Mouse (Mus musculus): ENCODE data around the gene H6pd. TPM values are rescaled to one million over a fixed set of nuclear protein-coding genes. Genes with fewer than 3 reads are reported as not detected.

Gene H6pd
- 0.63 and 0.70 TPM in 2 replicates for polyA plus RNA-seq (2012)

DNA sequence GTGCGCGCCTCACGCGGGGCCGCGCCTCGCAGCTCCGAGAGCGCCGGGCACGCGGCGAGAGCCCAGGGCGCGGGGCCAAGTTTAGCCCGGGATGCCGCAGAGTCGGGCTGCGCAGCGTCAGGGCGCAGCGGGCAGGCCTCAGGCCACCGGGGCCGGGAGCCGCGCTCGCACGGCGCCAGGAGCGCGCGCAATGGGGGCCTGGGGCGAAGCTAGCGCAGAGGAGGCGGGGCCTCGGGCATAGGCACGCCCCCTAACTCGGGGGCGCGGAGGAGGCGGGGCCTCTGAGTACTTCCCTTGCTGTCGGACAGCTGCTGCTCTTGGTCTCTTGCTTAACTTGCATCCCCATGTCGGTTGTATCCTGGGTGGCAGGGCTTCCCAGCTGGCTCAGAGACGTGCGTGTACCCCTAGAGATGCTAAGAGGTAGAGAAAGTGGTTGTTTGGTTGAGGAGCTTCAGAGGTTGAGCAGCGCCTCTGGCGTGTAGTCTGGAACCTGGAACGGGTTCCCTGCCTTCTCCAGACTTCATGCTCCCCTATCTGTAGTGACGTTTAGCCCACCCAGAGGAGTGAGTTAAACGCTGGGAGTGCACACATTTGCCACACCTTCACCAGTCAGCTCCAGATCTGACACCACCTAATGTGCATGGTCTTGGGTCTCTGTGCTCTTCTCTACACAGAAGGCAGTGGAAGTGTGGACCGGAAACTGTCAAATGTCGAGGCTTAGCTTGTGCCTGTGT, at the start of gene H6pd:
TSS of gene H6pd (minus strand) at position 171 of the 734 bp plus-strand sequence.
- no peak for TF ChIP-seq GATA1 (IDR thresholded peaks at IDR 0.05; ENCODE audit: low read length)

DNA sequence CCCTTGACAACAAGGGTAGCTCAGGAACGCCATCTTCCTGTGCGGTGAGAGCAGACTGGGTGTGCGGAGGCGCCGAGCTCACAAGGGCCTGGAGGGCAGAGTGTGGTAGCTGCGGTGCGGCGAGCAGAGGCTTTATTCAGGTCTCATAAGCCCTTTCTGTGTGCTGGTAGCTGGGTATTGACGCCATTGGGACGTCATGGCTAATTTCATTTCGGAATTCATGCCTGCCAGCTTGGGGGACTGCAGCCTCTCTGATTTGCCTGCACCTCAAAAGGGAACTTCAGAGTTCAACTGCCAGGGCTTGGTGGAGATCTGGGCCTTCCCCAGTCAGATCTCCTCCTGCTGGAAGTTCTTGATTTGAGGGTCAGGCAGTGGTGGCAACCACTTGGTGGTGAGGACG, 48.9 kb upstream of the H6pd start:
- TF ChIP-seq GATA1 (IDR thresholded peaks at IDR 0.05; ENCODE audit: low read length) = no peak

DNA sequence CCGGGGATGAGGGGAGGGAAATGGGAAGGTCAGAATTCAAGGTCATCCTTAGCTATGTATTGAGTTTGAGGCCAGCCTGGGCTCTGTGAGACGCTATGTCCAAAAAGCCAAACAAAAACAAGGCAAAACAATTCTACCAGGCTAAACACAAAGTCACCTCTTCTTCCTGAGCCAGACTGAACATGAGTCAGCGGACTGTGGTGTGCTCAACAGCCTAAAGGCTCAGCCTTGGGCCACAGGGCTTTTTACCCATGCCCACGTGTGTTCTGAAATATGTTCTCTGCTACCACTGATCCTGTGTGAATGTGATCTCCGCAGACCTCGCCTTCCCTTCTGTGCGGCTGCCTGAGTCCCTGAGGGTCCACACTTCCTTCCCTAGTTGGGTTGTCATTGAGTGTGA, 47.3 kb upstream of the H6pd start:
- TF ChIP-seq GATA1 (IDR thresholded peaks at IDR 0.05; ENCODE audit: low read length) = no peak

DNA sequence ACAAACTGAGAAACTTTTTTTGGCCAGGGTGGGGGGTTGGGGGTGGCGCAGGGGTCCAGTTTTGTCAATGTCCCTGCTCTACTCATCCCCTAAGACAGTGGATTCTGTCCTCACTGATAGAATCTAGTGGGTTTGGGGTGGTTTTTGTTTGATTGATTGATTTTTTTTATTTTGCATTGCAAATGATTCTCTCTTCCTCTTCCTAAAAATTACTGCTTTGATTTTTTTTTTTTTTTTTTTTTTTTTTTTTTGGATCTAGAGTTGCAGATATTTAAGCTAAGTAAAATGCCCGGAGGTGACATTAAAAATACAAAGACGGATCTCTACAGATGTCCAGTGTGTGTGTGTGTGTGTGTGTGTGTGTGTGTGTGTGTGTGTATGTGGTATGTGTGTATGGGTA, 43.6 kb upstream of the H6pd start:
- no peak for TF ChIP-seq GATA1 (IDR thresholded peaks at IDR 0.05; ENCODE audit: low read length)

DNA sequence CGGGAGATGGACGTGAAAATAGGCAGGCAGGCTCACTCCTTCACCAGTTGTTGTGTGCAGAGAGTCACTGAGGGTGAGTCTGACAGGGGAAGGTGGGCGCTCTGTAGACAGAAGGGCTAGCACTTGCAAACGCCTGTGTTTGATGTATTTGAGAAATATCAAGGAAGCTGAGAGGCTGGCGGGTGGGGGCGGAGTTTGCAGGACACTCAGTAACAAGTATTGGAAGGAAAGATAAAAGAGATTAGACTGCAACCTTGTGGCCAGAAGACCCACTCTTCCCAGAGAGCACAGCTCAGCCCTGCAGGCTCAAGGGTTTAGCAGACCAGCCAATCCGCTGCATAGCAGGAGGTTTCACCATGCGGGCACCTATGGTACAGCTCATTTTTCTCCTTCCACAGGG, 42.7 kb upstream of the H6pd start:
- no peak for TF ChIP-seq GATA1 (IDR thresholded peaks at IDR 0.05; ENCODE audit: low read length)

DNA sequence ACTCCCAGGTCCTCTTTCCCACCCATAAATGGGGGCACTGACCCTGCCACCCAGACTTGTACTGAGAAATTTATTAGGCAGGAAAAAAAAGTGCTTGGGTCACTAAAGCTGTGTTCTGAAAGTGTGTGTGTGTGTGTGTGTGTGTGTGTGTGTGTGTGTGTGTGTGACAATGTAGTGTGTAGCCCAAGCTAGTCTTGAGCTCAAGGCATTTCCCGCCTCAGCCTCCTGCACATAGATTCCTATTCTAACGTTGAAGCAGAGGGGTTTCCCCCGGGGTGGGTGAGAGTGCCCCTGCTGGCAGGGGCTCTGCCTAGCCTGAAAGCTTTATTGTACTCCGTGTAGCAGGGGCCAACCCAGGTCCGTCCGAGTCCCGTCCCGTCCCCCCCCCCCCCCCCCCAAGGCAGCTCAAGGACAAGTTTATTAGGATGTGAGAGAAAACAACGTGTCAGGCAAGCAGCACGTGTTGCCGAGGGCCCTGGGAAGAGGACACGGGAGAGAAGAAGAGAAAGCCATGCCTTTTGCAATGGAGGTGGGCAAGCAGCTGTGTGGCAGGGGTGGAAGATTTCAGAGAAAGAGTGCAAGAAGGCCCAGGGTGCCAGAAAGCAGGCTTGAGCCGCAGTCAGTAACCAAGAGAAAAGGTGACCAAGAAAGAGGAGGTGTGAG, 40.9 kb upstream of the H6pd start:
- TF ChIP-seq GATA1 (IDR thresholded peaks at IDR 0.05; ENCODE audit: low read length) = no peak

DNA sequence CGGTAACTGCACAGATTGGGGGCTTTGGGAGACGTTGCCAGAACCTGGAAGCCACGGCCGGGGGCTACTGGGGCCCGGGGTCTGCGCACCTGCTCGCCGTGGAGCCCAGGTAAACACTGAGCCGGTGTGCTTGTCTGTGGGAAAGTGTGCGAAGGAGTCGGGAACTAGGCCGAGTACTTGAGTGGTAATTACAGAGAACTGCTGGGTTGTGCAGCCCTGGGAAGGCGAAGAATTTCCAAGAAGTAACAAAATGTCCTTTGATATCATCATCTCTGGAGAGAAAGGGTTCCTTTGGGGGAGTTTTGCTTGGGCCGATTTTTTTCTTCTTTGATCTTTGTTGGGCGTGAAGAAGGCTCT, 40.3 kb upstream of the H6pd start:
- TF ChIP-seq GATA1 (IDR thresholded peaks at IDR 0.05; ENCODE audit: low read length) = no peak

DNA sequence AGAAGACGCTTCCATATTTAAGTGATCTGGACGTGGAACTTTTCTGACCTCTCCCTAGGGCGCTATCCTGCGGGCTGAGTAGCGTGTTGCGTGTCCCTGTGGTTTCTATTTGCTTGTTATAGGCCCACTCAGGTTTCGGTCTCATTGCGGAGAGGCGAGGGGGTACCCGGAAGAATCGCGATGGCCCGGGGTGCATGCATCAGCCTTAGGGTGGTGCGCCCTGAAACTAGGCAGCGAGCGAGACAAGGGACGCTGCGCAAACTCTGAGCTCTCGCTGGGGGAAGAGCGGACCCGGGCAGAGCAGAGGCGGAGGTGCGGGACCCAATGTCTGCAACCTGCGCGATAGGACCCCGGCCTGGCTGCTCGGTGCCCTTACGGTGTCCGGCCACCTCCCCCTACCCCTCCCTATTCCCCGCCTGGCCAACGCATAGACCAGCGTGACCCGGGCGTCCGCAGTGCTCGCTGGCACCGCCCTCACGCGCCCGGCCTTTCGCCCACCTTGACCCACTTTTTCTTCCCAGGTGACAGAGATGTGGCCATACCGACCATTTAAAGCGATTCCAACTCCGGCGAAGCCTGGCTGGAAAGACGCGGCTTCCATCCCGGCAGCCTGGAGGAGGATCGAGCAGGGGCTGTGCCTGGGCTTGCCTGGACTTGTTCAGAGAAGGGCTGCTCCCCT, 39.8 kb upstream of the H6pd start:
- no peak for TF ChIP-seq GATA1 (IDR thresholded peaks at IDR 0.05; ENCODE audit: low read length)

GRCm38 (mm10) chr4:150048038-150048437, 39.2 kb upstream of the H6pd start:
- TF ChIP-seq GATA1 (IDR thresholded peaks at IDR 0.05; ENCODE audit: low read length) = no peak

GRCm38 (mm10) chr4:150043591-150043990, 34.8 kb upstream of the H6pd start:
- no peak for TF ChIP-seq GATA1 (IDR thresholded peaks at IDR 0.05; ENCODE audit: low read length)

GRCm38 (mm10) chr4:150041346-150042110, 32.7 kb upstream of the H6pd start:
- TF ChIP-seq GATA1 (IDR thresholded peaks at IDR 0.05; ENCODE audit: low read length) = no peak

GRCm38 (mm10) chr4:150040003-150040581, 31.3 kb upstream of the H6pd start:
- TF ChIP-seq GATA1 (IDR thresholded peaks at IDR 0.05; ENCODE audit: low read length) = no peak

DNA sequence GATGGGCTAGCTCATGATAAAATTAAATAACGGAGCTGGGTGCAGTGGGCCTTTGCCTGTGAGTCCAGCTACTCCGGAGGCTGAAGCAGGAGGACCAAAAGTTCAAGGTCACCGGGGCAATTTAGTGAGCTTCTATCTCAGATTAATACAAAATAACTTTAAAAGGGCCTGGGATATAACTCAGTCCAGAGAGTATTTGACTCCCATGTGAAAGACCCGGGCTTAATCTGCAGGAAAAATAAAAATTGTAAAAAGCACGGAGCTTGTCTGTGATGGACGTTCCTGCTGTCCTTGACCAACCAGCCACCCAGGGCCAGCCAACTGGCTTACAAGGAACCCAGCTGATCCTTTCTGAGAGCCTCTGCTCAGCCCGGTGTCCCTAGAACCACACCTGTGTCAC, 29.7 kb upstream of the H6pd start:
- no peak for TF ChIP-seq GATA1 (IDR thresholded peaks at IDR 0.05; ENCODE audit: low read length)

- no peak for TF ChIP-seq GATA1 (IDR thresholded peaks at IDR 0.05; ENCODE audit: low read length)
These were observed 27.3 kb upstream of the H6pd start for GRCm38 (mm10) chr4:150036094-150036493.

GRCm38 (mm10) chr4:150035280-150035679, 26.5 kb upstream of the H6pd start:
- TF ChIP-seq GATA1 (IDR thresholded peaks at IDR 0.05; ENCODE audit: low read length) = no peak

Data from G1E-ER4 (cell line).